Comparison of ENCODE assay signal across 12 mouse cellular contexts in the genomic region with DNA sequence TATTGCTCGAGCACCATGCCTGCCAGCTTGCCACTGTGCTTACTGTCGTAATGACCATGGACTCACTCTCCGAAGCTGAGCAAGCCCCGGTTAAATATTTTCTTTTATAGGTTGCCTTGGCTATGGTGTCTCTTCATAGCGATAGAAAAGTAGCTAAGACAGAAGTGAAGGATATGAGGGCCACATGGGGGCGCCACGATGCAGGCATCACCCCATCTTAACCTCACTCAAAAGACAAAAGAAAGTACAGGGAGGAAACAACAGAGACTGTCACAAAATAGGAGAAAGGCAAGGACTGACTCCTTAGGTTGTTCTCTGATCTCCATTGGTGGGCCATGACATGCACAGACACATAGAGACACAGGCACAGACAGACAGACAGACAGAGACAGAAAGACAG. TPM values are rescaled to one million over a fixed set of nuclear protein-coding genes. Genes with fewer than 3 reads are reported as not detected.
DNase-seq lines count a peak whose midpoint lies in the region; ATAC-seq and TF ChIP-seq lines count a peak whose summit lies in the region.
"Had no signal": no experiment of that assay in that cellular context is flagged by ENCODE, and none has a peak within 500 bp of the region (broad histone marks: within the 10 kb centered on the region; RNA-seq: fewer than 3 reads in every experiment).

No protein-coding gene starts in this region.

- no peak for ATAC-seq in erythroid progenitor cell, adult 5-6 weeks (replicated peaks; ENCODE audit: low FRiP score, poor library complexity, severe bottlenecking)
- no peak for ATAC-seq in forebrain, embryonic 12.5 days (ENCODE audit: low FRiP score)

- no peak for TF ChIP-seq EP300 in ES-Bruce4 (IDR thresholded peaks at IDR 0.05; ENCODE audit: insufficient read depth, low read depth, low read length)

- no peak for DNase-seq in layer of hippocampus, adult 2 months (ENCODE audit: low spot score in 2 of 2)
- no peak for DNase-seq in layer of hippocampus, postnatal 36 days
- DNase-seq in brain, embryonic 14.5 days (ENCODE audit: low read depth): peak; percentile 39
- DNase-seq in kidney, postnatal 4 days: peak; percentile 45 to 62
- DNase-seq in thymus, postnatal 10 days (ENCODE audit: low spot score in 2 of 2): no peak
- DNase-seq: cerebellum, adult 11-12 months had no signal

- H3K27me3 ChIP-seq in ES-Bruce4 (ENCODE audit: control insufficient read depth, insufficient read depth, low read length, poor library complexity, severe bottlenecking): no peaks in the 10 kb centered on the region
- H3K27me3 ChIP-seq in forebrain, embryonic 12.5 days: no peaks in the 10 kb centered on the region
- H3K27me3 ChIP-seq: limb, embryonic 15.5 days; neural tube, embryonic 13.5 days had no signal

- no peaks in the 10 kb centered on the region for H3K36me3 ChIP-seq in ES-Bruce4 (ENCODE audit: control insufficient read depth, insufficient read depth, low read length, poor library complexity, severe bottlenecking)
- H3K36me3 ChIP-seq in forebrain, embryonic 12.5 days (replicated peaks): no peaks in the 10 kb centered on the region
- H3K36me3 ChIP-seq: limb, embryonic 15.5 days; neural tube, embryonic 13.5 days had no signal

- no peak overlapping the region for H3K4me3 ChIP-seq in layer of hippocampus, adult 2 months
- no peak overlapping the region for H3K4me3 ChIP-seq in ES-Bruce4 (ENCODE audit: low read depth, low read length)
- no peak overlapping the region for H3K4me3 ChIP-seq in forebrain, embryonic 12.5 days (replicated peaks)
- H3K4me3 ChIP-seq: limb, embryonic 15.5 days; neural tube, embryonic 13.5 days had no signal

- H3K9me3 ChIP-seq in ES-Bruce4 (replicated peaks; ENCODE audit: control insufficient read depth, insufficient read depth, low read length, poor library complexity, severe bottlenecking): no peaks in the 10 kb centered on the region
- no peaks in the 10 kb centered on the region for H3K9me3 ChIP-seq in forebrain, embryonic 12.5 days
- H3K9me3 ChIP-seq: limb, embryonic 15.5 days; neural tube, embryonic 13.5 days had no signal

- no peak overlapping the region for H3K4me2 ChIP-seq in forebrain, embryonic 12.5 days
- H3K4me2 ChIP-seq: limb, embryonic 15.5 days; neural tube, embryonic 13.5 days had no signal

- peak; percentile 65 for TF ChIP-seq CTCF in layer of hippocampus, adult 2 months (conservative IDR thresholded peaks at IDR 0.05)
- peak; percentile 50 for TF ChIP-seq CTCF in ES-Bruce4 (IDR thresholded peaks at IDR 0.05; ENCODE audit: low read depth, low read length)
- TF ChIP-seq CTCF in brain, embryonic 14.5 days (IDR thresholded peaks at IDR 0.05; ENCODE audit: borderline replicate concordance, extremely low read depth, insufficient read depth, insufficient read length): no peak; the same call in 1 of the 2 replicates

- H3K4me1 ChIP-seq in ES-Bruce4 (ENCODE audit: control insufficient read depth, insufficient read depth, low read length): no peaks in the 10 kb centered on the region
- no peaks in the 10 kb centered on the region for H3K4me1 ChIP-seq in forebrain, embryonic 12.5 days
- H3K4me1 ChIP-seq: limb, embryonic 15.5 days; neural tube, embryonic 13.5 days had no signal

- H3K27ac ChIP-seq in layer of hippocampus, adult 2 months: no peak overlapping the region
- H3K27ac ChIP-seq in ES-Bruce4 (ENCODE audit: insufficient read depth, low read length): no peak overlapping the region
- no peak overlapping the region for H3K27ac ChIP-seq in forebrain, embryonic 12.5 days
- H3K27ac ChIP-seq: limb, embryonic 15.5 days; neural tube, embryonic 13.5 days had no signal

- no peak for TF ChIP-seq POLR2A in ES-Bruce4 (IDR thresholded peaks at IDR 0.05; ENCODE audit: insufficient read depth, low read length)
- TF ChIP-seq POLR2A in brain, embryonic 14.5 days (IDR thresholded peaks at IDR 0.05; ENCODE audit: borderline replicate concordance, extremely low read depth, insufficient read depth, insufficient read length, poor library complexity, severe bottlenecking): no peak

- 67% methylated on average over 7 of the region's 7 CpGs for WGBS in forebrain, embryonic 12.5 days

- no peak overlapping the region for H3K9ac ChIP-seq in ES-Bruce4 (ENCODE audit: low read depth, poor library complexity, severe bottlenecking)
- H3K9ac ChIP-seq in forebrain, embryonic 12.5 days: no peak overlapping the region
- H3K9ac ChIP-seq: limb, embryonic 15.5 days; neural tube, embryonic 13.5 days had no signal

RNA-seq across cellular contexts. Expression of a gene that starts 14.2 kb away (rescaled TPM):
- total RNA-seq in layer of hippocampus, adult 2 months (2021): not detected
- not detected for total RNA-seq in layer of hippocampus, postnatal 36 days (2021)
- 9.1 and 9.3 TPM in 2 replicates for polyA plus RNA-seq in ES-Bruce4 (2011; ENCODE audit: insufficient read depth, insufficient read length, low read depth, missing spikeins)
- 1.7 and 2.1 TPM in 2 replicates for polyA plus RNA-seq in brain, embryonic 14.5 days (2012; rRNA removed)
- total RNA-seq in erythroid progenitor cell, adult 5-6 weeks (2015; ENCODE audit: low replicate concordance): 8.6 and 18.4 TPM in 2 replicates
- total RNA-seq in erythroid progenitor cell, adult 5-6 weeks (2017; ENCODE audit: low replicate concordance): 2.3 TPM in 1 of 2 replicates, not detected in the other
- 4.5 and 4.8 TPM in 2 replicates for polyA plus RNA-seq in forebrain, embryonic 12.5 days (2016; fragmentation: Nextera tagmentation; extraction: Ambion mirVana)

RNA-seq across cellular contexts. Expression of a gene that starts 41.7 kb away (rescaled TPM):
- total RNA-seq in layer of hippocampus, adult 2 months (2021): 100 to 1,000 TPM; 111 TPM
- 100 to 1,000 TPM in 1 of 2 experiments, 10 to 100 TPM in 1; 94.3 to 106 TPM for total RNA-seq in layer of hippocampus, postnatal 36 days (2021)
- 1.6 and 2.1 TPM in 2 replicates for polyA plus RNA-seq in ES-Bruce4 (2011; ENCODE audit: insufficient read depth, insufficient read length, low read depth, missing spikeins)
- 12.7 and 13.1 TPM in 2 replicates for polyA plus RNA-seq in brain, embryonic 14.5 days (2012; rRNA removed)
- 0.42 and 7.6 TPM in 2 replicates for total RNA-seq in erythroid progenitor cell, adult 5-6 weeks (2015; ENCODE audit: low replicate concordance)
- total RNA-seq in erythroid progenitor cell, adult 5-6 weeks (2017; ENCODE audit: low replicate concordance): 0.90 and 2.8 TPM in 2 replicates
- 8.4 and 8.6 TPM in 2 replicates for polyA plus RNA-seq in forebrain, embryonic 12.5 days (2016; fragmentation: Nextera tagmentation; extraction: Ambion mirVana)

RNA-seq across cellular contexts. Expression of a gene that starts 43.0 kb away (rescaled TPM):
- total RNA-seq in layer of hippocampus, adult 2 months (2021): 10 to 100 TPM; 96.6 to 98.6 TPM
- 100 to 1,000 TPM; 102 to 105 TPM for total RNA-seq in layer of hippocampus, postnatal 36 days (2021)
- 16.0 and 17.5 TPM in 2 replicates for polyA plus RNA-seq in ES-Bruce4 (2011; ENCODE audit: insufficient read depth, insufficient read length, low read depth, missing spikeins)
- 122 and 188 TPM in 2 replicates for polyA plus RNA-seq in brain, embryonic 14.5 days (2012; rRNA removed)
- not detected in 2 replicates for total RNA-seq in erythroid progenitor cell, adult 5-6 weeks (2015; ENCODE audit: low replicate concordance)
- not detected in 2 replicates for total RNA-seq in erythroid progenitor cell, adult 5-6 weeks (2017; ENCODE audit: low replicate concordance)
- polyA plus RNA-seq in forebrain, embryonic 12.5 days (2016; fragmentation: Nextera tagmentation; extraction: Ambion mirVana): 63.5 and 65.1 TPM in 2 replicates
- total RNA-seq: granulocyte monocyte progenitor cell, adult 5-6 weeks had no signal

Comparison
In these comparisons a context has a peak if more than half of its experiments do, and no peak if none do; other contexts are left out.
1. DNase-seq: peak in brain, embryonic 14.5 days (single experiment) and kidney, postnatal 4 days (2 of 2); none in layer of hippocampus, adult 2 months (0 of 2), layer of hippocampus, postnatal 36 days (0 of 2) and thymus, postnatal 10 days (0 of 2).
2. RNA of a gene that starts 41.7 kb away (total RNA-seq): 111 TPM in layer of hippocampus, adult 2 months and 94.3 to 106 TPM in layer of hippocampus, postnatal 36 days; 0.42 to 7.6 TPM in erythroid progenitor cell, adult 5-6 weeks; every median in the first group is over 10 times any median in the second.
3. RNA of a gene that starts 43.0 kb away (total RNA-seq): 102 to 105 TPM in layer of hippocampus, postnatal 36 days and 96.6 to 98.6 TPM in layer of hippocampus, adult 2 months; not detected in erythroid progenitor cell, adult 5-6 weeks; every median in the first group is over 10 times any median in the second.